Mouse (Mus musculus): ENCODE results near the gene Eif2s3x. TPM values are rescaled to one million over a fixed set of nuclear protein-coding genes. Genes with fewer than 3 reads are reported as not detected.

The Eif2s3x gene
- polyA plus RNA-seq, 1 experiment from 2014 or later = 37.0 TPM

GRCm38 (mm10) chrX:94140080-94140479, 72.6 kb downstream of the Eif2s3x start:
- no peaks in the 10 kb centered on the region for H3K4me1 ChIP-seq (replicated peaks; ENCODE audit: control insufficient read depth, insufficient read depth)
- H3K36me3 ChIP-seq (ENCODE audit: control insufficient read depth, insufficient read depth, low read length) = no peaks in the 10 kb centered on the region
- H3K27ac ChIP-seq (replicated peaks) = no peak overlapping the region
- DNase-seq (ENCODE audit: low spot score) (no peak), ATAC-seq (ENCODE audit: low FRiP score, low TSS enrichment) (no peak)
- no peak overlapping the region for H3K4me3 ChIP-seq (ENCODE audit: low read depth, low read length)
- H3K4me2 ChIP-seq (replicated peaks; ENCODE audit: low read depth) = no peak overlapping the region
- no peaks in the 10 kb centered on the region for H3K9me3 ChIP-seq (ENCODE audit: control insufficient read depth, low read length)
- no peak for TF ChIP-seq CTCF (IDR thresholded peaks at IDR 0.05; ENCODE audit: low read depth)
- no peak for TF ChIP-seq EP300 (optimal IDR thresholded peaks at IDR 0.05)
- 79% methylated on average over 1 of the region's 1 CpGs for WGBS
- no peaks in the 10 kb centered on the region for H3K27me3 ChIP-seq (ENCODE audit: control insufficient read depth, insufficient read depth, low read length)
- H3K9ac ChIP-seq (ENCODE audit: low read length) = no peak overlapping the region

Other genes with a start within 250 kb of the Eif2s3x start
- 0.06 and 0.15 TPM in 2 replicates for gene AU015836, start 244.2 kb downstream of the Eif2s3x start, polyA plus RNA-seq (2015; fragmentation: Nextera tagmentation; extraction: Ambion mirVana)
- gene Zfx, start 89.2 kb downstream of the Eif2s3x start, polyA plus RNA-seq (2015; fragmentation: Nextera tagmentation; extraction: Ambion mirVana) = 11.8 and 12.7 TPM in 2 replicates
- gene Klhl15, start 21.7 kb upstream of the Eif2s3x start, polyA plus RNA-seq (2015; fragmentation: Nextera tagmentation; extraction: Ambion mirVana) = 5.6 and 5.9 TPM in 2 replicates
- not detected in 2 replicates for gene Fam90a1b, start 153.9 kb upstream of the Eif2s3x start, polyA plus RNA-seq (2015; fragmentation: Nextera tagmentation; extraction: Ambion mirVana)
- 69.7 and 76.3 TPM in 2 replicates for gene Apoo, start 154.3 kb upstream of the Eif2s3x start, polyA plus RNA-seq (2015; fragmentation: Nextera tagmentation; extraction: Ambion mirVana)

All from stomach, postnatal 0 days (tissue).